Mouse (Mus musculus) kidney, adult 2 months (tissue): ENCODE results near the gene Bet1l.

Experiments
- CTCF ChIP-seq: fragments of 200-500 bp; conservative IDR thresholded peaks from 2 replicates; pipeline ENCODE4 v1.5.1; 2011; ENCODE audit warnings: low read depth, mild to moderate bottlenecking, control low read depth, low read length, moderate library complexity, mixed read lengths; ENCODE audit not compliant: insufficient read depth, insufficient read length
- POLR2A ChIP-seq: fragments of 200-500 bp; IDR thresholded peaks from one replicate; pipeline ENCODE4 v1.6.1; 2011; ENCODE audit warnings: low read depth, low read length, control low read depth

DNA sequence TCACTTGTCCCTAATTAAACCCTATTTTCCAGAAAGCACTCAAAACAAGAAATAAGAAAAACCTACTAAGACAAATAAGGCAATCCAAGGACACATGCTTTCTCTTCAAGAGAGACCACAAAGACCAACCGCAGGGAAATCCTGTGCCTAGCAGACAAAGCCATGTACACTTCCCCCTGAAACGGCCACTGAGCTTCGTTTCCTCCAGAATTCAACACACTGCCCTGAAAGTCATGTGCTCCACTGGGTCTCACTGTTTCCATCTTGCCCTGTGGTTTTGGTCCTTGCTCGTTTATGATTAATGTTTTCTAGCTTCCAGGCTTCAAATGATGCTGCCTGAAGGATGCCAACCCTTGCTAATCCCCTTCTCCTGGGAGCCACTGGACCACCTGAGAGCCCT lies 16.8 kb upstream of the Bet1l start:
- no peak for TF ChIP-seq CTCF
- TF ChIP-seq POLR2A = no peak
